Mouse (Mus musculus) heart, embryonic 15.5 days (tissue): ENCODE data around the gene Sh3bp4. TPM values are rescaled to one million over a fixed set of nuclear protein-coding genes. Genes with fewer than 3 reads are reported as not detected.

Experiments used
- ATAC-seq: fragments of 200-750 bp; cut with Nextera tagmentation; replicated peaks from 2 replicates; pipeline ENCODE4 v1.8.0; 2017; ENCODE audit warnings: low read depth, moderate TSS enrichment; ENCODE audit not compliant: insufficient number of reproducible peaks, insufficient read depth, low FRiP score
- H3K27ac ChIP-seq: fragments of 300-500 bp; sonication (generic); 2 replicates; pipeline ENCODE4 v1.5.1; 2015; ENCODE audit warnings: mild to moderate bottlenecking, inconsistent platforms
- H3K27me3 ChIP-seq: fragments of 300-500 bp; sonication (generic); 2 replicates; pipeline ENCODE4 v1.6.1; 2015; ENCODE audit warnings: inconsistent platforms
- H3K36me3 ChIP-seq: fragments of 300-500 bp; sonication (generic); 2 replicates; pipeline ENCODE4 v1.6.1; 2015; ENCODE audit warnings: mild to moderate bottlenecking, inconsistent platforms
- H3K4me1 ChIP-seq: fragments of 300-500 bp; sonication (generic); replicated peaks from 2 replicates; pipeline ENCODE4 v1.6.1; 2015; ENCODE audit warnings: inconsistent platforms
- H3K4me2 ChIP-seq: fragments of 300-500 bp; sonication (generic); 2 replicates; pipeline ENCODE4 v1.6.1; 2015; ENCODE audit warnings: inconsistent platforms, mild to moderate bottlenecking, moderate library complexity
- H3K4me3 ChIP-seq: fragments of 300-500 bp; sonication (generic); 2 replicates; pipeline ENCODE4 v1.5.1; 2015; ENCODE audit warnings: mild to moderate bottlenecking, inconsistent platforms
- H3K9ac ChIP-seq: fragments of 300-500 bp; sonication (generic); 2 replicates; pipeline ENCODE4 v1.6.1; 2015; ENCODE audit warnings: mild to moderate bottlenecking, inconsistent platforms
- H3K9me3 ChIP-seq: fragments of 300-500 bp; sonication (generic); replicated peaks from 2 replicates; pipeline ENCODE4 v1.6.1; 2016; ENCODE audit warnings: inconsistent platforms
- WGBS: fragments of 180-500 bp; shearing (Covaris S2); methylation state at CpG from one replicate; pipeline ENCODE4 v1.1.7; 2015; ENCODE audit warnings: mixed read lengths; 5-methylcytosine and 5-hydroxymethylcytosine counted together
- polyA plus RNA-seq: library from polyadenylated mRNA; unstranded; fragments of >200 nt; fragmentation: Nextera tagmentation; extraction: Ambion mirVana; gene quantifications from 2 replicates; pipeline ENCODE4 v1.2.1, GENCODE M21; 2015

Sh3bp4 gene
- polyA plus RNA-seq, 1 experiment from 2014 or later: 21.2 TPM

DNA sequence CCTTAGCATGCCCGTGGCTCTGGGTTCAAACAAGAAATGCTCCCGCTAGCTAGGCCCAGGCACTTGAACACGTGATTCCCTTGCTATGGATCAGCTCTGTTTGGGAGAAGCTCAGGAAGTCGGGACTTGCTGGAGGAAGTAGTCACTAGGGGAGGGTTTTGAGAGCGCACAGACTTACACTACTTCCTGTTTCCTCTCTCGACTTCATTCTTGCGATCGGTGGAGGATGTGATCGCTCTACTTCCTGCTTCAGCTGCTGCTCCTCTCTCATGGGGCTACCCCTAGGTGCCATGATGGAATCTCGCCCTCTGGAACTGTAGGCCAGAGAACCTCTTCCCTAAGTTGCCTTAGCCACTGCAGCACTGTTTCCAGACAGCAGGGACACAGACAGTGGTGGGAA is 27.3 kb upstream of the Sh3bp4 start:
- Histone ChIP-seq H3K4me1 (0 out of 2 replicates have a peak, but pooled peaks cover 5% of the 10 kb centered on the region), H3K36me3 (no peaks in the 10 kb centered on the region), H3K4me2 (no peak overlapping the region), H3K27ac (0 out of 2 replicates have a peak overlapping the region, but pooled peaks have one; percentile 23), H3K27me3 (no peaks in the 10 kb centered on the region), H3K9ac (no peak overlapping the region), H3K9me3 (no peaks in the 10 kb centered on the region), H3K4me3 (no peak overlapping the region)
- ATAC-seq: no peak
- WGBS: 84% methylated on average over 10 of the region's 10 CpGs

DNA sequence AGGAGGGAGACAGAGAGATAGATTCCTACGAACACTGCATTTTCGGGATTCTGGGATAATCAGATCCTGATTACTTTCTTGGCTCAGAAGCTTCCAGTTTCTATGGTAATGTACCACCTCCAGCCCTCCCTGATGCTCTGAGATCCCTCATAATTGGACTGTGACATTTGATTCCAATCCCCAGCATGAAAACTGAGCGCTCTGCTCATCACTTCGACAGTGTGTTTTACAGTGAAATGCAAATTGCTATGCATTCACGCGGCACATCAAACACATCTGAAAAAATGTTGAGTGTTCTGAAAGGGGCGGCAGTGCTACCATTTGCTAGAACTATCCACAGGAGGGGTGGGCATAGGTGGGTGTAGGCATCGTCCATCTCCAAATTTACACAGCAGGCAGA is 24.8 kb upstream of the Sh3bp4 start:
- 83% methylated on average over 8 of the region's 8 CpGs for WGBS
- no peak for ATAC-seq
- Histone ChIP-seq H3K27me3 (no peaks in the 10 kb centered on the region), H3K27ac (no peak overlapping the region), H3K4me2 (no peak overlapping the region), H3K4me3 (no peak overlapping the region), H3K4me1 (0 out of 2 replicates have a peak, but pooled peaks cover 4% of the 10 kb centered on the region), H3K36me3 (no peaks in the 10 kb centered on the region), H3K9me3 (no peaks in the 10 kb centered on the region), H3K9ac (no peak overlapping the region)

DNA sequence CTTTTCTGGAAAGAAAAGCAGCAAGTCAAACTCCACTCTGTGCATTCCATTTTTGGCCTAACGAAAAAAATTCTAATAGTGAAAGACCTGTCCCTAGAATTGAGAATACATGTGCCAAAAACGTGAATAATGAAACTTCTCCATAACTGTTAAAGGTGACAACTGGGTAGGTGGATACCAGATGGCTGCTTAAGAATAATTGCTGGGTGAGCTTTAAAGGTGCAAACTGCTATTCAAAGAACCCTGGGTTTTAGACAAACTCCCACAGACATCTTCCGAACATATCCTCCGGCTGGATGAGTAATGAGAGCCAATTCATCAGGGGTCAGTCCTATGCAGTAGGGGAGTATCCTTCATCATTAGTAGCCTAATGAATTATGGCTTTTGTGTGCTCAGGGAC is 20.7 kb upstream of the Sh3bp4 start:
- Histone ChIP-seq H3K36me3 (no peaks in the 10 kb centered on the region), H3K27ac (no peak overlapping the region), H3K4me2 (no peak overlapping the region), H3K9me3 (no peaks in the 10 kb centered on the region), H3K4me3 (no peak overlapping the region), H3K9ac (no peak overlapping the region), H3K4me1 (no peaks in the 10 kb centered on the region), H3K27me3 (no peaks in the 10 kb centered on the region)
- ATAC-seq: no peak
- WGBS: 74% methylated on average over 4 of the region's 4 CpGs

DNA sequence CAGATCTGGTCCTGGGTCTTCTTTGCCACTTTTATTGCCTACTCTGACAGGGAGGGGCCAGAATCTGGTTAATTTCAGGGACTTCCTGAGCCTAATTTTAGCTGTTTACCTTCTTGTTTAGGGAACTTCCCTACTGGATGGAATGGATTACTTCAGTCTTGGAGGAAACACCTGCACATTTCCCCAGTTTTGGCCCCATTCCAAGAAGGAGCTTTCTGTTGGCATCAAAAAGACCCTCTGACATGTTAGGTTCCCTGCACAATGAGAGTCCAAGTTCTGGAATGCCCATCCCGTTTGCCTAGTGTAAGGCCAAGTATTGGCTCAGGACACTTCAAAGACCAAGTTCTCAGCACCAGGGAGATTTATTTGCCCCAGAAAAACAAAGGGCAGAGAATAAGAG is 14.0 kb upstream of the Sh3bp4 start:
- ATAC-seq: no peak
- H3K27me3 ChIP-seq: no peaks in the 10 kb centered on the region
- no peak overlapping the region for H3K9ac ChIP-seq
- no peaks in the 10 kb centered on the region for H3K36me3 ChIP-seq
- 0 out of 2 replicates have a peak, but pooled peaks cover 3% of the 10 kb centered on the region for H3K9me3 ChIP-seq
- WGBS: 64% methylated on average over 1 of the region's 1 CpGs
- H3K4me1 ChIP-seq: peaks cover 4% of the 10 kb centered on the region
- no peak overlapping the region for H3K27ac ChIP-seq
- no peak overlapping the region for H3K4me2 ChIP-seq
- H3K4me3 ChIP-seq: no peak overlapping the region

DNA sequence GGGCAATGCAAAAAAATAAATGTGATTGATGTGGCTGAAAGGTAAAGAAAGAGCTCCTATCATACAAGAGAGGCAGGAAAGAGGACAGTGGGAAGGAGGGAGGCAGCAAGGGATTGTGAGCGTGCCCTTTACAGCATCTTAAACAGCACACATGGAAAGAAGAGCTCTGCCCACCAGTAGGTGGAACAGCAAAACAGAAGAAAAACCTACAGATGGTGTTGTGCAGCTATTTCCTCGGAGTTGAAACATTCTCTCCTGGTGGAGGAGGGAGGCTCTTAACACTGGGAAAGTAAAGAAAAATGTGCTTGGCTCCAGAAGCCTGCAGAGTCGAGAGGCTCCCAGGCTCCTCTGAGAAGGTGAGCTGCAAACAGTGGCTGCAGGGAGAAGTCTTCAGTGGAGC is 12.8 kb upstream of the Sh3bp4 start:
- Histone ChIP-seq H3K9ac (no peak overlapping the region), H3K4me2 (no peak overlapping the region), H3K9me3 (0 out of 2 replicates have a peak, but pooled peaks cover 4% of the 10 kb centered on the region), H3K4me3 (no peak overlapping the region), H3K27ac (no peak overlapping the region), H3K27me3 (no peaks in the 10 kb centered on the region), H3K36me3 (no peaks in the 10 kb centered on the region), H3K4me1 (peaks cover 4% of the 10 kb centered on the region)
- 74% methylated on average over 3 of the region's 3 CpGs for WGBS
- ATAC-seq: no peak

DNA sequence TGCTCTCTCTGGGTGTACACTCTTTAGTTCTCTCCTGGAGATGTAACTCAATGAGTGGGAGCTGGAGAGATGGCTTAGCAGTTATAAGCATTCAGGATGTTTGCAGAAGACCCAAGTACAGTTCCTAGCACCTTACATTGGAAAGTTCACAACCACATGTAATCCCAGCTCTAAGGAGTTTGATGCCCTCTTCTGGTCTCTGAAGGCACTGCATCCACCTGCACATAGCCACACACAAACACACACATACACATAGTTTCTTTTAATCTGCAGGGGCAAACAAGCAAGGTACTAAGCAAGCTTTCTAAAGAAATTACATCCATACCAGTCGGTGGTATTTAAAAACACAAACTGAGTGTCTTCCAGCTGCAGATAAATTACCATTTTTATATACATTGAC is 12.2 kb upstream of the Sh3bp4 start:
- no peak overlapping the region for H3K27ac ChIP-seq
- no peak for ATAC-seq
- 92% methylated on average over 1 of the region's 1 CpGs for WGBS

DNA sequence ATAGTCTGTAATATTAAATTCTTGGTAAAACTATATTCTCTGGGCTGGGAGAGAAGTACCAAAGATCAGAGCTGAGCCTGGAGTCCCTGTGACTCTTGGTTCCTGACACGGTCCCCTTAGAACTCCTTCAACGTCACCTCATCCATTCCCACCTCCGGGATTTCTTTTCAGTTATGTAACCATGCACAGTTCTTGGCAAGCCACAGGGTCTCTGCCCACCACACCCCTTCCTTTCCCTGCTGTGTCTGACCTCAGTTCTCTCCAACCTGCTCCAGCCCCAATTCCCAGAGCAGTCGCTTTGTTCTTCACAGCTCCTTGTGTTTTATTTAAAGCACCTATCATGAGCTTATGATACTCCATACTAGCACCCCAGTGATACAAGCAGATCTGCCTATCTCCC is 7.2 kb upstream of the Sh3bp4 start:
- no peak for ATAC-seq
- 51% methylated on average over 4 of the region's 4 CpGs for WGBS
- Histone ChIP-seq H3K4me1 (peaks cover 4% of the 10 kb centered on the region), H3K27me3 (no peaks in the 10 kb centered on the region), H3K27ac (no peak overlapping the region), H3K4me3 (no peak overlapping the region), H3K9ac (no peak overlapping the region), H3K9me3 (0 out of 2 replicates have a peak, but pooled peaks cover 4% of the 10 kb centered on the region), H3K36me3 (no peaks in the 10 kb centered on the region), H3K4me2 (no peak overlapping the region)

More for the DNA sequence above, 12.2 kb upstream of the Sh3bp4 start:
- H3K9me3 ChIP-seq: 0 out of 2 replicates have a peak, but pooled peaks cover 4% of the 10 kb centered on the region
- H3K27me3 ChIP-seq: no peaks in the 10 kb centered on the region
- no peak overlapping the region for H3K4me2 ChIP-seq
- H3K4me3 ChIP-seq: no peak overlapping the region
- H3K9ac ChIP-seq: no peak overlapping the region
- H3K4me1 ChIP-seq: peaks cover 4% of the 10 kb centered on the region
- no peaks in the 10 kb centered on the region for H3K36me3 ChIP-seq

DNA sequence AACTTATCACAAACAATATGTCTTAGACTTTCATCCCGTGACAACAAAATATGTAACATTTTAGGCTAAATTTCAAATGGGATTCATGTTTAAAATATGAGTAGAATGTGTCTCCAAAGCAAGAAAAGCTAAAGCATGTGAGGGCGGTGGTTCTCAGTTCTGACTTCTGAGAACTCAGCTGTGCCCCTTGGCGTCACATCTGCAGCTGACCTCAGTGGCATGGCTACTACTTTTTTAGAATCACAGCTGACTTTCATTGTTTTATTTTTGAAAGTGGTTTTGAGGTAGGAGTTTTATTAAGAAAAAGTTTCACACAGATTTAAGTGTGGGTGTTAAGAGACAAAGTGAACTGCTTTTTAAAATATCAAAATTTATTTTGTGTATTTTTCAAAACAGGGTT is 6.4 kb upstream of the Sh3bp4 start:
- H3K27me3 ChIP-seq: no peaks in the 10 kb centered on the region
- H3K4me3 ChIP-seq: no peak overlapping the region
- ATAC-seq: no peak
- no peak overlapping the region for H3K4me2 ChIP-seq
- no peak overlapping the region for H3K27ac ChIP-seq
- peaks cover 4% of the 10 kb centered on the region for H3K4me1 ChIP-seq
- H3K9me3 ChIP-seq: 0 out of 2 replicates have a peak, but pooled peaks cover 4% of the 10 kb centered on the region
- 84% methylated on average over 3 of the region's 3 CpGs for WGBS
- no peak overlapping the region for H3K9ac ChIP-seq
- no peaks in the 10 kb centered on the region for H3K36me3 ChIP-seq

DNA sequence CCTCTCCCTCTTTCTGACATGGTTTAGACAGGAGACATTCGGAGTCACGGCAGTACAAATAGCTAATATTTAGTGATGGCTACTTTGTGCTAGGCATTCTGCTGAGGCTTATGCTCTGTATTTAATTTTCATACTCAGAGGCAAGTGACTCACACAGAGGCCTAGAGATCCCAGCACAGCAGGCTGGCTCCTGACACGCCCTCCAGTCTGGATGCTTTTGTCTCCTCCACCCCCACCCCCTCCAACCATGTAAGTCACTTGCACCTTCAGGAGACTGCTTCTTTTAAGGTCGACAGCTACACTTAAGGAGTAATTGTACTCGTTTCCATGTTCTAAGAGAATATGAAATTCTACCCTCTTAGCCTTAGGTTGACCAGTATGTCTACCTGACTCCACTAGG is 1.4 kb upstream of the Sh3bp4 start:
- no peak for ATAC-seq
- Histone ChIP-seq H3K4me1 (peaks cover 32% of the 10 kb centered on the region), H3K9me3 (no peaks in the 10 kb centered on the region), H3K36me3 (no peaks in the 10 kb centered on the region), H3K27me3 (no peaks in the 10 kb centered on the region), H3K4me3 (no peak overlapping the region), H3K27ac (peak overlapping the region; percentile 87), H3K4me2 (no peak overlapping the region; the same call in 1 of the 2 replicates), H3K9ac (no peak overlapping the region)
- 68% methylated on average over 5 of the region's 5 CpGs for WGBS

DNA sequence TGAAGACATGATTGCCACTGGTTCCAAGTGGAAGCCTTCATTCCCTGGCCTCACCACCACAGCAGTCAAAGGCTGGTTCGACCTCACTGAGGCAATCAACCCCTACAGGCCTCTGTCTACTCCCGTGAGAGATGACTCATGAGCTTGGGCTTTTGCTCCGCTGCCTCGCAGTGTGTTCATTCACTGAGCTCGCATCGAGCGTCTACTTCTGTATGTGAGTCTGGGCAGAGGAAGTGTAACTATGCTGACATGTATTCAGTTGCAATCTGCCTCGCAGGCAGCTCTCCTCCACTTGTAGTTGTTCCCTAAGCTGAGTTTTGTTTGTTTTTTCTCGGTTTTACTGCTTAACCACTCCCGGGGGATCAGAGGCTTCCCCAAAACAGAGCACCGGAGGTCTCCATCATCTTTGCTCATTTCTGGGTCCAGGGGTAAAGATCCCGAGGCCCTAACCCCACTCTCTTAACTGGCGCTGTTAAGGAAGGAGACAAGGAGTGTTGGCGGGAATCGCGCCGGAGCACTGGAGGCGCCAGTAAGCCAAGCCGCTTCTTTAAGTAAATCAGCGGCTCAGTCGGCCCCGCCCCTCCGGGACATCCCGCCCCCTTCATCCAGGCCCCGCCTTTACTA is 624 bp upstream of the Sh3bp4 start:
- Histone ChIP-seq H3K27me3 (no peaks in the 10 kb centered on the region), H3K9me3 (no peaks in the 10 kb centered on the region), H3K9ac (peak overlapping the region; percentile 46), H3K27ac (peak overlapping the region; percentile 87), H3K4me3 (peak overlapping the region; percentile 87), H3K36me3 (no peaks in the 10 kb centered on the region), H3K4me2 (peak overlapping the region; percentile 77), H3K4me1 (peaks cover 40% of the 10 kb centered on the region)
- under 1% methylated on average over 25 of the region's 25 CpGs for WGBS
- ATAC-seq: peak; percentile 22; the same call in 1 of the 2 replicates

DNA sequence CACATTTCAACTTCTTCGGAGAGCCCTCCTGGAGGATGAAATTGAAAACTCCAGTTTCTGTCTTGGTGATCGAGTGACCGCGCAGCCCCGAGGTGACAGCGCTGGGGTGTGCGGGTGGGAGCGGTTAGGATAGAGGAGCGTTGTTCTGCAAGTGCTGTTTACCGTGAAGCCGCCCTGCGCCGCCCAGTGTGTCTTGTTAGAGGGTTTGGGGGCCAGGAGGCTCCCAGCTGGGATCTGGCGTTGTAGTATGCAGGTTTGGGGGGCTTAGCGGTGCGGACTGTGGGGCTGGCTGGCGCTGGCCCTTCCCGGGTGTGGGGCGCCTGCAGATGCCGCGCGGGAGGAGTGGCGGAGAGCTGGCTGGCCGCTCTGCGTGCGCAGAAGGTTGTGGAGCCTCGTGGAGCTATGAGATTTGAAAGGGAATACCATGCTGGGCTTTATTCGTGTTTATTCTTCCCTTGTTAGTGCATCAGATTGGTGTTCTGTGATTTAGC is 701 bp downstream of the Sh3bp4 start:
- peak overlapping the region; percentile 77 for H3K4me2 ChIP-seq
- no peaks in the 10 kb centered on the region for H3K9me3 ChIP-seq
- no peaks in the 10 kb centered on the region for H3K36me3 ChIP-seq
- under 1% methylated on average over 28 of the region's 28 CpGs for WGBS
- peak overlapping the region; percentile 87 for H3K4me3 ChIP-seq
- H3K9ac ChIP-seq: peak overlapping the region; percentile 90
- H3K27me3 ChIP-seq: no peaks in the 10 kb centered on the region
- peak overlapping the region; percentile 87 for H3K27ac ChIP-seq
- H3K4me1 ChIP-seq: peaks cover 50% of the 10 kb centered on the region
- ATAC-seq: no peak
